Mouse (Mus musculus) heart, embryonic 16.5 days (tissue): ENCODE measurements around the gene Tmem106a. TPM values are rescaled to one million over a fixed set of nuclear protein-coding genes. Genes with fewer than 3 reads are reported as not detected.
"Not testable (repeated sequence)": the region's sequence is repeated elsewhere in the genome, so short reads cannot be mapped to it uniquely, and the experiment has no call there.

ENCODE experiments used
- ATAC-seq: fragments of 200-750 bp; cut with Nextera tagmentation; replicated peaks from 2 replicates; pipeline ENCODE4 v1.8.0; 2017; ENCODE audit warnings: moderate number of reproducible peaks; ENCODE audit not compliant: insufficient read depth, low FRiP score; ENCODE audit errors: extremely low read depth
- H3K27ac ChIP-seq: fragments of 300-500 bp; sonication (generic); 2 replicates; pipeline ENCODE4 v1.5.1; 2014; ENCODE audit warnings: mild to moderate bottlenecking, low read length, control low read depth, moderate library complexity
- H3K27me3 ChIP-seq: fragments of 300-500 bp; sonication (generic); 2 replicates; pipeline ENCODE4 v1.6.1; 2014; ENCODE audit warnings: low read length, mixed read lengths; ENCODE audit not compliant: control insufficient read depth, insufficient read depth
- H3K36me3 ChIP-seq: fragments of 300-500 bp; sonication (generic); 2 replicates; pipeline ENCODE4 v1.6.1; 2014; ENCODE audit not compliant: control insufficient read depth, insufficient read depth
- H3K4me1 ChIP-seq: fragments of 300-500 bp; sonication (generic); 2 replicates; pipeline ENCODE4 v1.6.1; 2014; ENCODE audit warnings: low read length, mixed read lengths; ENCODE audit not compliant: control insufficient read depth, insufficient read depth
- H3K4me2 ChIP-seq: fragments of 300-500 bp; sonication (generic); 2 replicates; pipeline ENCODE4 v1.6.1; 2014; ENCODE audit warnings: low read depth, mild to moderate bottlenecking, control low read depth, low read length
- H3K4me3 ChIP-seq: fragments of 300-500 bp; sonication (generic); 2 replicates; pipeline ENCODE4 v1.5.1; 2014; ENCODE audit warnings: mild to moderate bottlenecking, control low read depth, low read length
- H3K9ac ChIP-seq: fragments of 300-500 bp; sonication (generic); 2 replicates; pipeline ENCODE4 v1.6.1; 2014; ENCODE audit warnings: low read length, control low read depth
- H3K9me3 ChIP-seq: fragments of 300-500 bp; sonication (generic); replicated peaks from 2 replicates; pipeline ENCODE4 v1.6.1; 2016; ENCODE audit warnings: low read length; ENCODE audit not compliant: control insufficient read depth
- WGBS: fragments of 180-500 bp; shearing (Covaris S2); extraction: QIAGEN DNeasy Blood & Tissue Kit; methylation state at CpG from one replicate; pipeline ENCODE4 v1.1.7; 2014; 5-methylcytosine and 5-hydroxymethylcytosine counted together
- polyA plus RNA-seq: library from polyadenylated mRNA; unstranded; fragments of >200 nt; fragmentation: Nextera tagmentation; extraction: Ambion mirVana; gene quantifications from 2 replicates; pipeline ENCODE4 v1.2.1, GENCODE M21; 2015

The Tmem106a gene
- polyA plus RNA-seq, 1 experiment from 2014 or later: 4.3 TPM

DNA sequence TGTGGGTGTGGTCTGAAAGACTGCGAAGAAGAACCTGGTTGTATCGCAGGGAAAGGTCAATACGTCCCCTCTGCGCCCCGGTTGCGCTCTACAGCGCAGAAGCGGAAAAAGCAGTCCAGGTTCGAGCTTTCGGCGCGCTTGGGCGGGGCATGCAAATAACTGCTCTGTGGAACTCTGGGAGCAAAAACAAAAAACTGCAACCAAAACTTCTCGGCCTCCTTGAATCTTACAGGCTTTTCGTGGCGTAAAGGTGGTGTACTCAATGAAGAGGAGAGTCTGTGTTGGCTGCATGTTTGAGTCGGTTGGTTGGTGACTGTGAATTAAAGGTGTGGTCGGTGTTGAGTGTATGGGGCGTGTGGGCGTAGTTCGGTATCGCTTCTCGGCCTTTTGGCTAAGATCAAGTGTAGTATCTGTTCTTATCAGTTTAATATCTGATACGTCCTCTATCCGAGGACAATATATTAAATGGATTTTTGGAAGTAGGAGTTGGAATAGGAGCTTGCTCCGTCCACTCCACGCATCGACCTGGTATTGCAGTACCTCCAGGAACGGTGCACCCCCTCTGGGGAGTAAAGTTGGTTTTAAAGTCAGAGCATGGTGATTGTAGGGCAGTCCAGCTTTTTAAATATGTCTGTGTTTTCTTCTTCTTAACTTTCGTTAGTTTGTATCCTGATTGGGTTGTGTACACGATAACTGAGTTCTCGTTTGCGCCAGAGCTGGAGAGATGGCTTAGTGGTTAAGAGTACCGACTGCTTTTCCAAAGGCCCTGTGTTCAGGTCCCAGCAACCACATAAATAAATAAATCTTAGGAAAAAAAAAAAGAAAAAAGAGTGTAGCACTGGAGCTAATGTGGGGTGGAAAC lies 45.2 kb downstream of the Tmem106a start, which contains the start of gene Rdm1:
TSS of gene Rdm1 (plus strand) at position 201 of the 862 bp plus-strand sequence.
- Histone ChIP-seq H3K4me3 (peak within 1 kb of the TSS; percentile 71), H3K27ac (peak within 1 kb of the TSS; percentile 99), H3K9ac (peak within 1 kb of the TSS; percentile 95), H3K4me2 (peak within 1 kb of the TSS; percentile 85), H3K36me3 (peaks cover 5% of the 10 kb centered on the region; the same call in 1 of the 2 replicates), H3K4me1 (peaks cover 5% of the 10 kb centered on the region), H3K27me3 (no peaks in the 10 kb centered on the region), H3K9me3 (no peaks in the 10 kb centered on the region)
- peak; percentile 88 for ATAC-seq
- WGBS: under 1% methylated on average over 32 of the region's 34 CpGs

DNA sequence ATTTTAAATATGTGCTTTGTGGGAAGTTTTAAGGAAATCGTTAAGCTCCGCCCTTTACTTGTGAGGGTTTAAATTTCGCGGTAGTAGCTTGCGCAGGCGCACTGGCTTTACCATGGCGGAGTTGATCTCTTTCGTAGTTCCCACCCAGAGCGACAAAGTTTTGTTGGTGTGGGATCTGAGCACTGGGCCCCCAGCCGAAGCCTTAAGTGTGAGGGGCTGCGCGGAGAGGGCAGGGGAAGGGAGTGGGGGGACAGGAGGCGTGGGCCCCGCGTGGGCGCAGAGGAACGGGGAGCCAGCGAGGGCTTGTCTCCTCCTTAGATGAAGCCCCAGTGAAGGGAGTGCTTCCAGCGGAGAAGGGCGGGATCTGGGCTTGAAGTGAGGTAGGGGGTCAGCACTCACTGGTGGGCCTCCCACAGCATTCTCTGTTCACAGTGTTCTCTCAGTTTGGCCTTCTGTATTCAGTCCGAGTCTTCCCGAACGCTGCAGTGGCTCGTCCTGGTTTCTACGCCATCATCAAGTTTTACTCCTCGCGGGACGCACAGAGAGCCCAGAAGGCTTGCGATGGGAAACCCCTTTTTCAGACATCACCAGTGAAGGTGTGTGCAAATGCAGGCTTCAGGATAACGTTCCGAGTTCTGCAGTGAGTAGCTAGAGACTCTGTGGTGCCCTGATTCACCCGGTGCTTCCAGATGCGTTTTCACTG lies 46.0 kb downstream of the Tmem106a start:
- under 1% methylated on average over 33 of the region's 33 CpGs for WGBS
- H3K27me3 ChIP-seq: no peaks in the 10 kb centered on the region
- H3K36me3 ChIP-seq: peaks cover 5% of the 10 kb centered on the region; the same call in 1 of the 2 replicates
- H3K4me1 ChIP-seq: peaks cover 5% of the 10 kb centered on the region
- H3K9ac ChIP-seq: peak overlapping the region; percentile 95
- ATAC-seq: peak; percentile 42; the same call in 1 of the 2 replicates
- no peaks in the 10 kb centered on the region for H3K9me3 ChIP-seq
- H3K27ac ChIP-seq: peak overlapping the region; percentile 99
- H3K4me3 ChIP-seq: peak overlapping the region; percentile 71
- H3K4me2 ChIP-seq: peak overlapping the region; percentile 85

DNA sequence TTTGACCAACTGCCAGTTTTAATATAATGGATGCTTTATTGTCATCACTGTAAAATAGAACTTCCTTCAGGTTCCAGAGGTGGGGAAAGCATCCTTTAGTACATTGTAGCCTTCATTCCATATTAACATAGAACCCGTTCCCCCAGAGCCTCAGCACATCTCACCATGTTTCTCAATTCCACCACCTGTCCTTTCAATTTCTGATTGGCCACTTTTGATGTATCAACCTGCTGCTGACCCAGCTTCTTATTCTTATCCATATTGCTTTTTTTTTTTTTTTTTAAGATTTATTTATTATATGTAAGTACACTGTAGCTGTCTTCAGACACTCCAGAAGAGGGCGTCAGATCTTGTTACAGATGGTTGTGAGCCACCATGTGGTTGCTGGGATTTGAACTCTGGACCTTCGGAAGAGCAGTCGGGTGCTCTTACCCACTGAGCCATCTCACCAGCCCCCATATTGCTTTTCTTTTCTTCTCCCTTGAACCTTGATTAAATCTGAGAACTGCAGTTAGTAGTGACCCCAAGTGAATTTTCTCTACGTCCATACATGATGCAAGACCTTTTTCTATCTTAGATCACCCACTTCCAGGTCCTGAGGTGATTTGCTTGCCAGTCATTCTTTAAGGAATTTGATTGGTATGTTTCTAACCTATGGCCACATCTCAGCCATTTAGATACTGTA lies 46.8 kb downstream of the Tmem106a start:
- WGBS: 71% methylated on average over 4 of the region's 5 CpGs
- H3K4me1 ChIP-seq, H3K27me3 ChIP-seq, H3K27ac ChIP-seq, H3K9me3 ChIP-seq, ATAC-seq, H3K36me3 ChIP-seq, H3K9ac ChIP-seq, H3K4me3 ChIP-seq: not testable (repeated sequence)
- H3K4me2 ChIP-seq: peak overlapping the region; percentile 85

DNA sequence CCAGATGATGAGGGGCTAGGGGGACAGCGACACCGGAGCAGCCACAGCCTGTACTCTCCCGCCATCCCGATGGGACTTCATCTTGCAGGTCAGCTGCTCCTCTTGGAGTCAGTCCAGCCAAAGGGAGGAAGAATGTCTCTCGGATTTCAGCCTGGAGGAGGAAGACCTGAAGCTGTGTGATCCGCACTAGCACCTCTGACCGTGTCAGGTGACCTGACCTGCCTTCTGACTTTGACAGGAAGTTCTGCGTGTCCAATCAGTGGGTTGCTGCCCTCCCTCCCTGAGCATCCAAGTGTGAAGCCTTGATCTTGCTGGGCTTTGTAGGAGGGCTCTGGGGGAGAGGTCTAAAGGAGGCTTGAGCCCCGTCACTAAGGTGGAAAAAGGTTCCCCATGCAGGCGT lies 53.6 kb downstream of the Tmem106a start:
- no peaks in the 10 kb centered on the region for H3K27me3 ChIP-seq
- H3K9ac ChIP-seq: no peak overlapping the region
- ATAC-seq: no peak
- H3K4me3 ChIP-seq: no peak overlapping the region
- WGBS: 72% methylated on average over 10 of the region's 10 CpGs
- H3K36me3 ChIP-seq: peaks cover 16% of the 10 kb centered on the region
- H3K4me1 ChIP-seq: no peaks in the 10 kb centered on the region; the same call in 1 of the 2 replicates
- no peak overlapping the region for H3K27ac ChIP-seq
- no peaks in the 10 kb centered on the region for H3K9me3 ChIP-seq
- H3K4me2 ChIP-seq: no peak overlapping the region

DNA sequence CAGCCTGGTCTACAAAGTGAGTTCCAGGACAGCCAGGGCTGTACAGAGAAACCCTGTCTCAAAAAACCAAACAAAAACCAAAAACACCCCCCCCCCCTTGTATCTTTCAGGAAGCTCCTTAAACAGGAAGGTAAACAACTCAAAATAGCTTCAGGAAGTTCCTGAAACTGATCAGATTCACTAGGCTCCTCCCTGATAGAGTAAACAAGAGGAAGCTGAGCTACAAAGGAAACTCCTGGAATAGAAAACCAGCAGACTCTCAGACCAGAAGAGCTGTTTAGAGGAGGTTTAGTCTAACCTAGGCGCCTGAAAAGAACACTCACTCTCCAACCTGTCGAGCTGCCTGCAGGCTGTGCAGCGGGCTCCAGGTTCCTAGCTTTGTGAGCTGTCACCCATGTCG lies 57.7 kb downstream of the Tmem106a start:
- Histone ChIP-seq H3K9ac (no peak overlapping the region), H3K4me3 (no peak overlapping the region), H3K36me3 (peaks cover 5% of the 10 kb centered on the region), H3K27ac (no peak overlapping the region), H3K4me1 (peaks cover 7% of the 10 kb centered on the region; the same call in 1 of the 2 replicates), H3K27me3 (no peaks in the 10 kb centered on the region), H3K4me2 (no peak overlapping the region), H3K9me3 (no peaks in the 10 kb centered on the region)
- WGBS: 86% methylated on average over 4 of the region's 4 CpGs
- no peak for ATAC-seq

DNA sequence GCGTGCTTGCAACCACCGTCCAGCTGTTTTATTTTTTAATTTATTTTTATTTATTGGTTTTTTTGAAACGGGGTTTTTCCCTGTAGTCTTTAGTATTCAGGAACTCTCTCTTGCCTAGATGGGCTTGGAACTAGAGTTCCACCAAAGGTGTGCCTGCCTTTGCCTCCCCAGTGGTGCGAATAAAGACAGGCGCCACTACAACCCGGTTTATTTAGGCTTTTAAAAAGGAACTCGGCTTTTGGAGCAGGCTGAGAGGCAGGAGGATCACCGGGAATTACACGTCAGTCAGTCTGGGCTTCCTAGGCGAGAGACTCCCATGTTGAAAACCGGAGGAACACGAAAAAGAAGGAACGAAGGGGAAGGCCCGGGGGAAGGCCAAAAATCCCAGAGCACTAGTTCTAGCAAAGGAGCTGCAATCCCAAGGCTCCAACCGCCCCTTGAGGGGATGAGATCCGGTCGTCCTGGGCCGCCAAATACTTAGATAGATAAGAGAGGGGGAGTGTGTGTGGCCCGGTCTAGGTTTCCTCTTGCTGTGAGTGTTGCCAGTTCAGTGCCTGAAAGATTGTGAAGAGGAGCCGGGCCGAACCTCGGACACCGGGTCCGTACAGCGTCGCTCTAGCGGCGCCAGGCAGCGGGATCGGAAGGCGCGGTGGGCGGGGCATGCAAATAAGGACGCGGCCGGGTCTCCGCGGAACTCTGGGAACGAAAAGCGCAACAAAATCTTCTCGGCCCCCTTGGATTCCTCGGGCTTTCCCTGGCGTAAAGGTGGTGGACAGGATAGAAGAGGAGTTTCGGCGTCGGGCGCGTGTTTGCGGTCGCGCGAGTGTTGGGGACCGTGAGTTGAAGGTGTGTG lies 59.0 kb downstream of the Tmem106a start:
- peak overlapping the region; percentile 68 for H3K27ac ChIP-seq
- WGBS: 6% methylated on average over 50 of the region's 53 CpGs
- H3K9me3 ChIP-seq, H3K36me3 ChIP-seq, H3K4me1 ChIP-seq, H3K27me3 ChIP-seq: not testable (repeated sequence)
- ATAC-seq: peak; percentile 69
- H3K4me3 ChIP-seq: peak overlapping the region; percentile 49
- peak overlapping the region; percentile 71 for H3K9ac ChIP-seq
- peak overlapping the region; percentile 62 for H3K4me2 ChIP-seq

Other genes with a start within 250 kb of the Tmem106a start
- not detected in 2 replicates for gene G6pc, start 214.7 kb upstream of the Tmem106a start, polyA plus RNA-seq
- 42.8 and 44.6 TPM in 2 replicates for gene Aarsd1, start 164.6 kb upstream of the Tmem106a start, polyA plus RNA-seq
- gene Gm27029, start 157.4 kb upstream of the Tmem106a start, polyA plus RNA-seq: 15.8 and 17.2 TPM in 2 replicates
- gene Rundc1, start 157.2 kb upstream of the Tmem106a start, polyA plus RNA-seq: 15.4 and 17.0 TPM in 2 replicates
- 78.9 and 83.6 TPM in 2 replicates for gene Ptges3l, start 156.9 kb upstream of the Tmem106a start, polyA plus RNA-seq
- gene Rpl27, start 139.9 kb upstream of the Tmem106a start, polyA plus RNA-seq: 166 and 174 TPM in 2 replicates
- 25.1 and 31.9 TPM in 2 replicates for gene Ifi35, start 133.8 kb upstream of the Tmem106a start, polyA plus RNA-seq
- gene Rnd2, start 117.2 kb upstream of the Tmem106a start, polyA plus RNA-seq: 7.9 and 8.2 TPM in 2 replicates
- gene Vat1, start 116.0 kb upstream of the Tmem106a start, polyA plus RNA-seq: 33.0 and 37.9 TPM in 2 replicates
- gene Brca1, start 30.3 kb upstream of the Tmem106a start, polyA plus RNA-seq: 5.8 and 7.1 TPM in 2 replicates
- 65.4 and 65.5 TPM in 2 replicates for gene Nbr1, start 30.1 kb upstream of the Tmem106a start, polyA plus RNA-seq
- gene Gm11634, start 17.0 kb downstream of the Tmem106a start, polyA plus RNA-seq: not detected in 2 replicates
- 48.5 and 53.1 TPM in 2 replicates for gene Rdm1, start 45.0 kb downstream of the Tmem106a start, polyA plus RNA-seq
- gene Arl4d, start 83.3 kb downstream of the Tmem106a start, polyA plus RNA-seq: 6.4 and 7.8 TPM in 2 replicates
- 19.4 and 19.5 TPM in 2 replicates for gene Dhx8, start 150.7 kb downstream of the Tmem106a start, polyA plus RNA-seq
- 3.3 and 4.2 TPM in 2 replicates for gene Etv4, start 203.1 kb downstream of the Tmem106a start, polyA plus RNA-seq